Mouse (Mus musculus): Measurements from ENCODE around the gene Lgals8. TPM values are rescaled to one million over a fixed set of nuclear protein-coding genes. Genes with fewer than 3 reads are reported as not detected.
A peak's percentile ranks its signal among the peaks of the same experiment; 100 is the strongest.

Gene Lgals8
- polyA plus RNA-seq (2014; fragmentation: Nextera tagmentation; extraction: Ambion mirVana): 11.0 and 11.6 TPM in 2 replicates

GRCm38 (mm10) chr13:12464844-12465243, at the start of gene Lgals8:
Gene Lgals8 (minus strand): TSS chr13:12464944.
- no peaks in the 10 kb centered on the region for H3K27me3 ChIP-seq (ENCODE audit: control insufficient read depth, insufficient read depth, low read length)
- ATAC-seq (ENCODE audit: insufficient number of reproducible peaks, low FRiP score, low TSS enrichment, low read depth): no peak
- no peak within 1 kb of the TSS for H3K9ac ChIP-seq (ENCODE audit: low read length)
- H3K36me3 ChIP-seq (ENCODE audit: control insufficient read depth, insufficient read depth, low read length): no peaks in the 10 kb centered on the region
- H3K9me3 ChIP-seq (ENCODE audit: control insufficient read depth, low read length): no peaks in the 10 kb centered on the region
- H3K27ac ChIP-seq (replicated peaks; ENCODE audit: low read depth, low read length): no peak within 1 kb of the TSS
- DNase-seq (ENCODE audit: low spot score): no peak
- 82% methylated on average over 1 of the region's 1 CpGs for WGBS
- H3K4me1 ChIP-seq (ENCODE audit: control insufficient read depth, insufficient read depth, low read length): peaks cover 3% of the 10 kb centered on the region; the same call in 1 of the 2 replicates
- no peak within 1 kb of the TSS for H3K4me3 ChIP-seq (ENCODE audit: low read depth, low read length)
- H3K4me2 ChIP-seq (ENCODE audit: low read depth, severe bottlenecking): no peak within 1 kb of the TSS

DNA sequence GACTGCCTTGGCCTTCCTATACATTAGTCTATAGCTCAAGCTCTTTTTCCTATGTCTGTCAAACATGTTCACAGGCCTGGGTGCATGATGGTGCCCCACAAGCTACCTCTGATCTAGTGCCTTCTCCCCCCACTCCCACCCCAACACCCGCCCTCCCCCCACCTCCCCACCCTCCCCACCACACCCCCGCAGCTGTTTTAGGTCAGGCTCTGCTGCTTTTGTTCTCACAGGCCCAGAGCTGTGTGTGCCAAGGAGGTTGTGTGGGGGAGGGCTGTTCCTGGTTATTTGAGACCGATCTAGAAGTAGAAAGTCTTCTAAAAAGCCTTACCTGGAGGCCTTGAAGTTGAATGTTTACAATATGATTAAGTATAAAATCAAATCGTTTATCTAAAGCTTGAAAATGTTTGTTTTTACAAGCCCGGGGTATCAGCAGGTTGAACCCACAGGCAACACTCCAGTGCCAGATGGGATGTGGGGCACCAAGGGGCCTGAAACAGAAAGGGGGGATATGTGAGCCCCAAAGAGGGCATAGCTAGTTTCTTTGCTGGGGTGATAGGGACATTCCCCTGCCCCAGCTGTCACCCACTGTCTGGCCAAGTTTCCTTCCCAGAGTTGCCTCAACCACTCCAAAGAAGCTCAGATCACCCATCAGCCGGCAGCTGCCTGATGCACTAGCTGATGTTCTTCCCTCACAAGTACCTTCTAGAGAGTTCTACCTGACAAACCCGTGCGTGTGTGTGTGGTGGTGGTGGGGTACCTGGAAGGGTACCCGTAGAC, 46.6 kb upstream of the Lgals8 start:
- Histone ChIP-seq H3K4me3 (ENCODE audit: low read depth, low read length) (no peak overlapping the region), H3K9ac (ENCODE audit: low read length) (no peak overlapping the region), H3K4me2 (ENCODE audit: low read depth, severe bottlenecking) (no peak overlapping the region), H3K4me1 (ENCODE audit: control insufficient read depth, insufficient read depth, low read length) (no peaks in the 10 kb centered on the region), H3K9me3 (ENCODE audit: control insufficient read depth, low read length) (no peaks in the 10 kb centered on the region), H3K27me3 (ENCODE audit: control insufficient read depth, insufficient read depth, low read length) (no peaks in the 10 kb centered on the region), H3K27ac (replicated peaks; ENCODE audit: low read depth, low read length) (no peak overlapping the region), H3K36me3 (ENCODE audit: control insufficient read depth, insufficient read depth, low read length) (no peaks in the 10 kb centered on the region)
- ATAC-seq (ENCODE audit: insufficient number of reproducible peaks, low FRiP score, low TSS enrichment, low read depth) (no peak), DNase-seq (ENCODE audit: low spot score) (no peak)
- WGBS: 76% methylated on average over 9 of the region's 9 CpGs

GRCm38 (mm10) chr13:12510032-12510431, 45.3 kb upstream of the Lgals8 start:
- 92% methylated on average over 6 of the region's 6 CpGs for WGBS
- Histone ChIP-seq H3K4me3 (ENCODE audit: low read depth, low read length) (no peak overlapping the region), H3K9me3 (ENCODE audit: control insufficient read depth, low read length) (no peaks in the 10 kb centered on the region), H3K27me3 (ENCODE audit: control insufficient read depth, insufficient read depth, low read length) (no peaks in the 10 kb centered on the region), H3K27ac (replicated peaks; ENCODE audit: low read depth, low read length) (no peak overlapping the region), H3K4me1 (ENCODE audit: control insufficient read depth, insufficient read depth, low read length) (no peaks in the 10 kb centered on the region), H3K4me2 (ENCODE audit: low read depth, severe bottlenecking) (no peak overlapping the region), H3K36me3 (ENCODE audit: control insufficient read depth, insufficient read depth, low read length) (no peaks in the 10 kb centered on the region), H3K9ac (ENCODE audit: low read length) (no peak overlapping the region)
- ATAC-seq (ENCODE audit: insufficient number of reproducible peaks, low FRiP score, low TSS enrichment, low read depth): no peak
- no peak for DNase-seq (ENCODE audit: low spot score)

DNA sequence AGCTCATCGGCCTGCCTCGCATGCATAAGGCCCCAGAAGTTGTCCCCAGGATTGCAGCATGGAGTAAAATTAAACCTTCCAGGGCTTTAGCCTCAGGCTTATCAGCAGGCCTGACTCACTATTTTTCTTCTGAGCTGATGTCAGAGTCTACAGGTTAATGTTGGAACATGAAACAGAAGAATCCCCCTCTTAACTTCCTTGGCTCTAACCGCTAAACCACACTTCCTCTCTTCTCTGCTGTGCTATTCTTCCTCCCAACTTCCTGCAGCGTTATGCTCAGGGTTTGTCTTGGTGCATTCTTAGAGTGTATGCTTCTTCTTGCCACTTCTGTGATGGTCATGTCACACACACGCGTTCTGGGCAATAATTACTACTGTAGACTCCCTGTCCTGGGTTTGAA, 42.7 kb upstream of the Lgals8 start:
- Histone ChIP-seq H3K9ac (ENCODE audit: low read length) (no peak overlapping the region), H3K27me3 (ENCODE audit: control insufficient read depth, insufficient read depth, low read length) (no peaks in the 10 kb centered on the region), H3K4me3 (ENCODE audit: low read depth, low read length) (no peak overlapping the region), H3K4me2 (ENCODE audit: low read depth, severe bottlenecking) (no peak overlapping the region), H3K9me3 (ENCODE audit: control insufficient read depth, low read length) (no peaks in the 10 kb centered on the region), H3K27ac (replicated peaks; ENCODE audit: low read depth, low read length) (no peak overlapping the region), H3K36me3 (ENCODE audit: control insufficient read depth, insufficient read depth, low read length) (no peaks in the 10 kb centered on the region), H3K4me1 (ENCODE audit: control insufficient read depth, insufficient read depth, low read length) (0 out of 2 replicates have a peak, but pooled peaks cover 3% of the 10 kb centered on the region)
- DNase-seq (ENCODE audit: low spot score) (no peak), ATAC-seq (ENCODE audit: insufficient number of reproducible peaks, low FRiP score, low TSS enrichment, low read depth) (no peak)
- 89% methylated on average over 6 of the region's 6 CpGs for WGBS

GRCm38 (mm10) chr13:12505359-12505758, 40.6 kb upstream of the Lgals8 start:
- Histone ChIP-seq H3K9me3 (ENCODE audit: control insufficient read depth, low read length) (no peaks in the 10 kb centered on the region), H3K27ac (replicated peaks; ENCODE audit: low read depth, low read length) (no peak overlapping the region), H3K9ac (ENCODE audit: low read length) (no peak overlapping the region), H3K27me3 (ENCODE audit: control insufficient read depth, insufficient read depth, low read length) (no peaks in the 10 kb centered on the region), H3K4me1 (ENCODE audit: control insufficient read depth, insufficient read depth, low read length) (0 out of 2 replicates have a peak, but pooled peaks cover 3% of the 10 kb centered on the region), H3K4me2 (ENCODE audit: low read depth, severe bottlenecking) (no peak overlapping the region), H3K4me3 (ENCODE audit: low read depth, low read length) (no peak overlapping the region), H3K36me3 (ENCODE audit: control insufficient read depth, insufficient read depth, low read length) (no peaks in the 10 kb centered on the region)
- DNase-seq (ENCODE audit: low spot score): no peak
- 73% methylated on average over 3 of the region's 3 CpGs for WGBS
- ATAC-seq (ENCODE audit: insufficient number of reproducible peaks, low FRiP score, low TSS enrichment, low read depth): no peak

- Histone ChIP-seq H3K9me3 (ENCODE audit: control insufficient read depth, low read length) (no peaks in the 10 kb centered on the region), H3K4me3 (ENCODE audit: low read depth, low read length) (no peak overlapping the region), H3K27me3 (ENCODE audit: control insufficient read depth, insufficient read depth, low read length) (no peaks in the 10 kb centered on the region), H3K27ac (replicated peaks; ENCODE audit: low read depth, low read length) (no peak overlapping the region), H3K9ac (ENCODE audit: low read length) (no peak overlapping the region), H3K36me3 (ENCODE audit: control insufficient read depth, insufficient read depth, low read length) (no peaks in the 10 kb centered on the region), H3K4me2 (ENCODE audit: low read depth, severe bottlenecking) (no peak overlapping the region), H3K4me1 (ENCODE audit: control insufficient read depth, insufficient read depth, low read length) (0 out of 2 replicates have a peak, but pooled peaks cover 3% of the 10 kb centered on the region)
- DNase-seq (ENCODE audit: low spot score) (peak; percentile 29), ATAC-seq (ENCODE audit: insufficient number of reproducible peaks, low FRiP score, low TSS enrichment, low read depth) (no peak)
- WGBS: 63% methylated on average over 11 of the region's 11 CpGs
These were observed 38.6 kb upstream of the Lgals8 start for GRCm38 (mm10) chr13:12503238-12503751.

DNA sequence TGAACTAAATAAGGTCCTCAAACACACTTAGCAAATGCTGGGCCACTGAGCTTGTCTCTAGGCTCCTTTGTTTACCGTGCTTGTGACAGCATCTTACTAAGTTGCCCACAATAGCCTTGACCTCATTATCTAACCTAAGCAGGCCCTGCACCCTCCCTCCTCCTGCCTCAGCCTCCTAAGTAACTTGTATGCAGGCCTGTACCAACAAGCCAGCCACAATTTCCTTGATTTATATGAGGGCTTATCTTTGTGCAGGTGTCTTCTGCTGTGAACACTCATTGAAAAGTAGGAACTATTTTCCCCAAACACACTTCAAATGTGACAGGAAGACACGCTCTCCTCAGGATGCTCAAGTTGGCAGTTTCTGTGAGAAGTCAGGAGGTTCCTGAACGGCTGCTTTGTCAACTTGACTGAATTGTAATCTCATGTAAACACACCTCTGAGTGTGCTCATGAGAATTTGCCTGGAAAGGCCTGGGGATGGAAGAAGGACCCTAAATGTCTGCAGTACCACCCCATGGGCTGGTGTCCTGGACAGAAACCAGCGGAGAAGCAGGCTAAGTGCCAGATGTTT, 38.0 kb upstream of the Lgals8 start:
- Histone ChIP-seq H3K36me3 (ENCODE audit: control insufficient read depth, insufficient read depth, low read length) (no peaks in the 10 kb centered on the region), H3K9me3 (ENCODE audit: control insufficient read depth, low read length) (no peaks in the 10 kb centered on the region), H3K27ac (replicated peaks; ENCODE audit: low read depth, low read length) (no peak overlapping the region), H3K4me1 (ENCODE audit: control insufficient read depth, insufficient read depth, low read length) (0 out of 2 replicates have a peak, but pooled peaks cover 3% of the 10 kb centered on the region), H3K4me2 (ENCODE audit: low read depth, severe bottlenecking) (no peak overlapping the region), H3K9ac (ENCODE audit: low read length) (no peak overlapping the region), H3K4me3 (ENCODE audit: low read depth, low read length) (no peak overlapping the region), H3K27me3 (ENCODE audit: control insufficient read depth, insufficient read depth, low read length) (no peaks in the 10 kb centered on the region)
- DNase-seq (ENCODE audit: low spot score) (peak; percentile 25), ATAC-seq (ENCODE audit: insufficient number of reproducible peaks, low FRiP score, low TSS enrichment, low read depth) (no peak)
- WGBS: 61% methylated on average over 4 of the region's 4 CpGs

- DNase-seq (ENCODE audit: low spot score) (no peak), ATAC-seq (ENCODE audit: insufficient number of reproducible peaks, low FRiP score, low TSS enrichment, low read depth) (no peak)
- H3K27ac ChIP-seq (replicated peaks; ENCODE audit: low read depth, low read length): no peak overlapping the region
- no peak overlapping the region for H3K4me3 ChIP-seq (ENCODE audit: low read depth, low read length)
- no peaks in the 10 kb centered on the region for H3K27me3 ChIP-seq (ENCODE audit: control insufficient read depth, insufficient read depth, low read length)
- WGBS: 81% methylated on average over 7 of the region's 7 CpGs
- H3K9me3 ChIP-seq (ENCODE audit: control insufficient read depth, low read length): no peaks in the 10 kb centered on the region
- no peaks in the 10 kb centered on the region for H3K36me3 ChIP-seq (ENCODE audit: control insufficient read depth, insufficient read depth, low read length)
- no peak overlapping the region for H3K4me2 ChIP-seq (ENCODE audit: low read depth, severe bottlenecking)
- no peak overlapping the region for H3K9ac ChIP-seq (ENCODE audit: low read length)
- H3K4me1 ChIP-seq (ENCODE audit: control insufficient read depth, insufficient read depth, low read length): 0 out of 2 replicates have a peak, but pooled peaks cover 3% of the 10 kb centered on the region
These were observed 34.4 kb upstream of the Lgals8 start for GRCm38 (mm10) chr13:12499107-12499506.
